Mouse (Mus musculus): ENCODE measurements around the gene Cda. TPM values are rescaled to one million over a fixed set of nuclear protein-coding genes. Genes with fewer than 3 reads are reported as not detected.

Gene Cda
- polyA plus RNA-seq (2014; fragmentation: Nextera tagmentation; extraction: Ambion mirVana) = 6.9 and 7.6 TPM in 2 replicates

- WGBS (ENCODE audit: insufficient replicate concordance) = 9% methylated on average over 34 of the region's 34 CpGs
- H3K27ac ChIP-seq (ENCODE audit: low read depth, low read length) = no peak within 1 kb of the TSS
- H3K4me3 ChIP-seq (ENCODE audit: low read depth, low read length) = peak within 1 kb of the TSS; percentile 48
- peak; percentile 84 for ATAC-seq (replicated peaks; ENCODE audit: insufficient number of reproducible peaks, low FRiP score, low TSS enrichment)
- peaks cover 5% of the 10 kb centered on the region; the same call in 1 of the 2 replicates for H3K4me1 ChIP-seq (ENCODE audit: control insufficient read depth, insufficient read depth, low read length)
- H3K4me2 ChIP-seq = peak within 1 kb of the TSS; percentile 83
- peak within 1 kb of the TSS; percentile 62 for H3K9ac ChIP-seq (ENCODE audit: low read depth, low read length)
- H3K9me3 ChIP-seq (replicated peaks; ENCODE audit: control insufficient read depth, low read length) = no peaks in the 10 kb centered on the region
- H3K36me3 ChIP-seq (ENCODE audit: control insufficient read depth, insufficient read depth, low read length) = no peaks in the 10 kb centered on the region
- peaks cover 2% of the 10 kb centered on the region; the same call in 1 of the 2 replicates for H3K27me3 ChIP-seq (ENCODE audit: control insufficient read depth, insufficient read depth, low read length)
Observed at GRCm38 (mm10) chr4:138367641-138368497, at the start of gene Cda. TSS of gene Cda (minus strand) at chr4:138367992.

GRCm38 (mm10) chr4:138416414-138416813 lies 48.6 kb upstream of the Cda start:
- Histone ChIP-seq H3K4me2 (no peak overlapping the region), H3K36me3 (ENCODE audit: control insufficient read depth, insufficient read depth, low read length) (no peaks in the 10 kb centered on the region), H3K9me3 (replicated peaks; ENCODE audit: control insufficient read depth, low read length) (no peaks in the 10 kb centered on the region), H3K27ac (ENCODE audit: low read depth, low read length) (no peak overlapping the region), H3K4me1 (ENCODE audit: control insufficient read depth, insufficient read depth, low read length) (peaks cover 6% of the 10 kb centered on the region; the same call in 1 of the 2 replicates), H3K9ac (ENCODE audit: low read depth, low read length) (no peak overlapping the region), H3K27me3 (ENCODE audit: control insufficient read depth, insufficient read depth, low read length) (peaks cover 8% of the 10 kb centered on the region), H3K4me3 (ENCODE audit: low read depth, low read length) (no peak overlapping the region)
- 51% methylated on average over 5 of the region's 5 CpGs for WGBS (ENCODE audit: insufficient replicate concordance)
- no peak for ATAC-seq (replicated peaks; ENCODE audit: insufficient number of reproducible peaks, low FRiP score, low TSS enrichment)

GRCm38 (mm10) chr4:138415991-138416390 lies 48.2 kb upstream of the Cda start:
- 64% methylated on average over 3 of the region's 3 CpGs for WGBS (ENCODE audit: insufficient replicate concordance)
- Histone ChIP-seq H3K9me3 (replicated peaks; ENCODE audit: control insufficient read depth, low read length) (no peaks in the 10 kb centered on the region), H3K4me1 (ENCODE audit: control insufficient read depth, insufficient read depth, low read length) (peaks cover 6% of the 10 kb centered on the region; the same call in 1 of the 2 replicates), H3K4me3 (ENCODE audit: low read depth, low read length) (no peak overlapping the region), H3K36me3 (ENCODE audit: control insufficient read depth, insufficient read depth, low read length) (no peaks in the 10 kb centered on the region), H3K27ac (ENCODE audit: low read depth, low read length) (no peak overlapping the region), H3K4me2 (no peak overlapping the region), H3K9ac (ENCODE audit: low read depth, low read length) (no peak overlapping the region), H3K27me3 (ENCODE audit: control insufficient read depth, insufficient read depth, low read length) (peaks cover 11% of the 10 kb centered on the region)
- ATAC-seq (replicated peaks; ENCODE audit: insufficient number of reproducible peaks, low FRiP score, low TSS enrichment) = no peak

- Histone ChIP-seq H3K9ac (ENCODE audit: low read depth, low read length) (no peak overlapping the region), H3K4me3 (ENCODE audit: low read depth, low read length) (no peak overlapping the region), H3K9me3 (replicated peaks; ENCODE audit: control insufficient read depth, low read length) (no peaks in the 10 kb centered on the region), H3K4me1 (ENCODE audit: control insufficient read depth, insufficient read depth, low read length) (peaks cover 6% of the 10 kb centered on the region; the same call in 1 of the 2 replicates), H3K27ac (ENCODE audit: low read depth, low read length) (no peak overlapping the region), H3K4me2 (peak overlapping the region; percentile 19; the same call in 1 of the 2 replicates), H3K27me3 (ENCODE audit: control insufficient read depth, insufficient read depth, low read length) (peaks cover 17% of the 10 kb centered on the region), H3K36me3 (ENCODE audit: control insufficient read depth, insufficient read depth, low read length) (no peaks in the 10 kb centered on the region)
- WGBS (ENCODE audit: insufficient replicate concordance) = 9% methylated on average over 6 of the region's 6 CpGs
- ATAC-seq (replicated peaks; ENCODE audit: insufficient number of reproducible peaks, low FRiP score, low TSS enrichment) = no peak
Observed at GRCm38 (mm10) chr4:138414725-138415124, 46.9 kb upstream of the Cda start.

GRCm38 (mm10) chr4:138411504-138412121 lies 43.8 kb upstream of the Cda start:
- Histone ChIP-seq H3K4me2 (no peak overlapping the region), H3K9ac (ENCODE audit: low read depth, low read length) (no peak overlapping the region), H3K9me3 (replicated peaks; ENCODE audit: control insufficient read depth, low read length) (no peaks in the 10 kb centered on the region), H3K4me1 (ENCODE audit: control insufficient read depth, insufficient read depth, low read length) (peaks cover 6% of the 10 kb centered on the region; the same call in 1 of the 2 replicates), H3K36me3 (ENCODE audit: control insufficient read depth, insufficient read depth, low read length) (no peaks in the 10 kb centered on the region), H3K4me3 (ENCODE audit: low read depth, low read length) (no peak overlapping the region), H3K27ac (ENCODE audit: low read depth, low read length) (no peak overlapping the region), H3K27me3 (ENCODE audit: control insufficient read depth, insufficient read depth, low read length) (peaks cover 13% of the 10 kb centered on the region; the same call in 1 of the 2 replicates)
- 44% methylated on average over 7 of the region's 7 CpGs for WGBS (ENCODE audit: insufficient replicate concordance)
- ATAC-seq (replicated peaks; ENCODE audit: insufficient number of reproducible peaks, low FRiP score, low TSS enrichment) = no peak

GRCm38 (mm10) chr4:138411011-138411410 lies 43.2 kb upstream of the Cda start:
- no peak overlapping the region for H3K4me3 ChIP-seq (ENCODE audit: low read depth, low read length)
- no peaks in the 10 kb centered on the region for H3K36me3 ChIP-seq (ENCODE audit: control insufficient read depth, insufficient read depth, low read length)
- no peak overlapping the region for H3K9ac ChIP-seq (ENCODE audit: low read depth, low read length)
- peaks cover 13% of the 10 kb centered on the region; the same call in 1 of the 2 replicates for H3K27me3 ChIP-seq (ENCODE audit: control insufficient read depth, insufficient read depth, low read length)
- H3K4me1 ChIP-seq (ENCODE audit: control insufficient read depth, insufficient read depth, low read length) = peaks cover 6% of the 10 kb centered on the region; the same call in 1 of the 2 replicates
- H3K4me2 ChIP-seq = no peak overlapping the region
- ATAC-seq (replicated peaks; ENCODE audit: insufficient number of reproducible peaks, low FRiP score, low TSS enrichment) = no peak
- WGBS (ENCODE audit: insufficient replicate concordance) = 13% methylated on average over 5 of the region's 5 CpGs
- no peaks in the 10 kb centered on the region for H3K9me3 ChIP-seq (replicated peaks; ENCODE audit: control insufficient read depth, low read length)
- no peak overlapping the region for H3K27ac ChIP-seq (ENCODE audit: low read depth, low read length)

- Histone ChIP-seq H3K4me3 (ENCODE audit: low read depth, low read length) (no peak overlapping the region), H3K36me3 (ENCODE audit: control insufficient read depth, insufficient read depth, low read length) (no peaks in the 10 kb centered on the region), H3K9ac (ENCODE audit: low read depth, low read length) (no peak overlapping the region), H3K27me3 (ENCODE audit: control insufficient read depth, insufficient read depth, low read length) (peaks cover 13% of the 10 kb centered on the region; the same call in 1 of the 2 replicates), H3K27ac (ENCODE audit: low read depth, low read length) (no peak overlapping the region), H3K9me3 (replicated peaks; ENCODE audit: control insufficient read depth, low read length) (no peaks in the 10 kb centered on the region), H3K4me2 (no peak overlapping the region), H3K4me1 (ENCODE audit: control insufficient read depth, insufficient read depth, low read length) (no peaks in the 10 kb centered on the region)
- no peak for ATAC-seq (replicated peaks; ENCODE audit: insufficient number of reproducible peaks, low FRiP score, low TSS enrichment)
- 66% methylated on average over 12 of the region's 13 CpGs for WGBS (ENCODE audit: insufficient replicate concordance)
Observed at GRCm38 (mm10) chr4:138407479-138408194, 39.8 kb upstream of the Cda start.

- H3K4me1 ChIP-seq (ENCODE audit: control insufficient read depth, insufficient read depth, low read length) = no peaks in the 10 kb centered on the region
- H3K36me3 ChIP-seq (ENCODE audit: control insufficient read depth, insufficient read depth, low read length) = no peaks in the 10 kb centered on the region
- H3K4me3 ChIP-seq (ENCODE audit: low read depth, low read length) = no peak overlapping the region
- no peak overlapping the region for H3K9ac ChIP-seq (ENCODE audit: low read depth, low read length)
- no peak overlapping the region for H3K27ac ChIP-seq (ENCODE audit: low read depth, low read length)
- no peak for ATAC-seq (replicated peaks; ENCODE audit: insufficient number of reproducible peaks, low FRiP score, low TSS enrichment)
- H3K9me3 ChIP-seq (replicated peaks; ENCODE audit: control insufficient read depth, low read length) = no peaks in the 10 kb centered on the region
- H3K27me3 ChIP-seq (ENCODE audit: control insufficient read depth, insufficient read depth, low read length) = no peaks in the 10 kb centered on the region
- H3K4me2 ChIP-seq = no peak overlapping the region
- 0% methylated on average over 2 of the region's 2 CpGs for WGBS (ENCODE audit: insufficient replicate concordance)
Observed at GRCm38 (mm10) chr4:138404806-138405205, 37.0 kb upstream of the Cda start.

Data from heart, embryonic 11.5 days (tissue).